Mouse (Mus musculus) neural tube, embryonic 11.5 days (tissue): ENCODE data around the gene Ccdc15. TPM values are rescaled to one million over a fixed set of nuclear protein-coding genes. Genes with fewer than 3 reads are reported as not detected.

Source experiments
- ATAC-seq: fragments of 200-750 bp; cut with Nextera tagmentation; 2 replicates; pipeline ENCODE4 v1.8.0; 2017; ENCODE audit warnings: moderate number of reproducible peaks, mild to moderate bottlenecking, moderate TSS enrichment, moderate library complexity; ENCODE audit not compliant: insufficient read depth, low FRiP score, low TSS enrichment
- DNase-seq: peaks from one replicate; pipeline ENCODE4 v3.0.0-alpha.2; 2015; ENCODE audit warnings: low spot score
- H3K27ac ChIP-seq: fragments of 300-500 bp; sonication (generic); 2 replicates; pipeline ENCODE4 v1.5.1; 2014; ENCODE audit warnings: low read depth, mild to moderate bottlenecking, low read length
- H3K27me3 ChIP-seq: fragments of 300-500 bp; sonication (generic); 2 replicates; pipeline ENCODE4 v1.6.1; 2014; ENCODE audit warnings: mild to moderate bottlenecking, low read length, mixed read lengths; ENCODE audit not compliant: control insufficient read depth, insufficient read depth
- H3K36me3 ChIP-seq: fragments of 300-500 bp; sonication (generic); 2 replicates; pipeline ENCODE4 v1.6.1; 2014; ENCODE audit warnings: mild to moderate bottlenecking, low read length, moderate library complexity, mixed read lengths; ENCODE audit not compliant: control insufficient read depth, insufficient read depth
- H3K4me1 ChIP-seq: fragments of 300-500 bp; sonication (generic); 2 replicates; pipeline ENCODE4 v1.6.1; 2014; ENCODE audit warnings: low read length, mixed read lengths; ENCODE audit not compliant: control insufficient read depth, insufficient read depth
- H3K4me2 ChIP-seq: fragments of 300-500 bp; sonication (generic); 2 replicates; pipeline ENCODE4 v1.6.1; 2014; ENCODE audit warnings: low read depth, mild to moderate bottlenecking, moderate library complexity
- H3K4me3 ChIP-seq: fragments of 300-500 bp; sonication (generic); 2 replicates; pipeline ENCODE4 v1.5.1; 2014; ENCODE audit warnings: low read depth, low read length
- H3K9ac ChIP-seq: fragments of 300-500 bp; sonication (generic); 2 replicates; pipeline ENCODE4 v1.6.1; 2014; ENCODE audit warnings: mild to moderate bottlenecking, low read length
- H3K9me3 ChIP-seq: fragments of 300-500 bp; sonication (generic); 2 replicates; pipeline ENCODE4 v1.6.1; 2016; ENCODE audit warnings: low read length; ENCODE audit not compliant: control insufficient read depth
- WGBS: fragments of 180-500 bp; shearing (Covaris S2); extraction: QIAGEN DNeasy Blood & Tissue Kit; methylation state at CpG from one replicate; pipeline ENCODE4 v1.1.7; 2014; 5-methylcytosine and 5-hydroxymethylcytosine counted together
- polyA plus RNA-seq: library from polyadenylated mRNA; unstranded; fragments of >200 nt; fragmentation: Nextera tagmentation; extraction: Ambion mirVana; gene quantifications from 2 replicates; pipeline ENCODE4 v1.2.1, GENCODE M21; 2014

Ccdc15 gene
- polyA plus RNA-seq, 1 experiment from 2014 or later: 7.7 TPM

GRCm38 (mm10) chr9:37359331-37360220, 11.3 kb upstream of the Ccdc15 start:
- H3K9ac ChIP-seq: no peak overlapping the region
- no peaks in the 10 kb centered on the region for H3K9me3 ChIP-seq
- H3K27ac ChIP-seq: peak overlapping the region; percentile 65
- no peak overlapping the region for H3K4me2 ChIP-seq
- H3K4me1 ChIP-seq: no peaks in the 10 kb centered on the region
- DNase-seq: peak; percentile 72
- WGBS: 37% methylated on average over 6 of the region's 6 CpGs
- H3K4me3 ChIP-seq: no peak overlapping the region
- ATAC-seq: peak; percentile 82
- no peaks in the 10 kb centered on the region for H3K36me3 ChIP-seq
- H3K27me3 ChIP-seq: no peaks in the 10 kb centered on the region

- H3K4me3 ChIP-seq: no peak overlapping the region
- peak; percentile 74 for ATAC-seq
- no peaks in the 10 kb centered on the region for H3K36me3 ChIP-seq
- no peak overlapping the region for H3K4me2 ChIP-seq
- peak; percentile 36 for DNase-seq
- H3K9ac ChIP-seq: no peak overlapping the region
- WGBS: 58% methylated on average over 7 of the region's 7 CpGs
- H3K9me3 ChIP-seq: no peaks in the 10 kb centered on the region
- peak overlapping the region; percentile 65; the same call in 1 of the 2 replicates for H3K27ac ChIP-seq
- H3K27me3 ChIP-seq: no peaks in the 10 kb centered on the region
- H3K4me1 ChIP-seq: no peaks in the 10 kb centered on the region
Measured at GRCm38 (mm10) chr9:37358713-37359330, 10.6 kb upstream of the Ccdc15 start.

DNA sequence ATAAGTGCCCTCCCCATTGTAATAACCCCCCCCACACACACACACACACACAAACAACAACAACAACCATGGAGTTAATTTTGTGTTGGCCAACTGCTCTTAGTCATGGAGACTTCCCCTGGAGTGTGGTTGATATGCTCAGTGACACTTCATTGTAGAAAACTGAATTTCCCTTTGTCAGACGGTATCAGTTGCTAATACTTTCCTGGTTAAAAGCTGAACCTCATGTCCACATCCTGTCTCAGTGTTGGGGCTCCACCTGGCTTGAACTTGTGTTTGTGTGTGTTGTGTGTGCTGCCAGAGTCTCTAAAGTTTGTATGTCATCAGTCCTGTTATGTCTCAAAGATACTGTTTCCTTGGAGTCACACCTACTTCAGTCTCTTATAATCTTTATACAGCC, 6.3 kb upstream of the Ccdc15 start:
- 70% methylated on average over 1 of the region's 1 CpGs for WGBS
- H3K9ac ChIP-seq: no peak overlapping the region
- no peak overlapping the region for H3K27ac ChIP-seq
- ATAC-seq (no peak), DNase-seq (no peak)
- no peaks in the 10 kb centered on the region for H3K4me1 ChIP-seq
- no peak overlapping the region for H3K4me3 ChIP-seq
- H3K27me3 ChIP-seq: no peaks in the 10 kb centered on the region
- no peak overlapping the region for H3K4me2 ChIP-seq
- no peaks in the 10 kb centered on the region for H3K36me3 ChIP-seq
- H3K9me3 ChIP-seq: no peaks in the 10 kb centered on the region

DNA sequence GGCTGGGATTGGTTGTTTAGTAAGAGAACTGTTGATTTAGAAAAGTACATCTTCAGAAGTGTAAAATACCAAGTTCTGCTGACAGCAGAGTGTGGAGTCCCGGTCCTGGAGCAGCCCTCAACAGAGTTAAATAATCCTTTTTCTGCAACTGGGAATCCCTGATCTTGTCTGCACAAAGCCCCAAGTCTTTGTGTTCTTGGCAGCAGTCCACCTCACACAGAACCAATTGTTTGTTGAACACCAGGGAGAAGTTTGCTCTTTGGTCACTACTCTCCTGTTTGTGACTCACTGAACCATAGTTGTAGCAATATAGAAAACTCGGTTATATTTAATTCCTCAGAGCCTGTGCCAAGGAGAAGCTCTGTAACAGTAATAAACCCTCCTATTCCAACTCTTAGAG, 3.0 kb upstream of the Ccdc15 start:
- H3K4me2 ChIP-seq: no peak overlapping the region
- H3K4me3 ChIP-seq: no peak overlapping the region
- H3K36me3 ChIP-seq: no peaks in the 10 kb centered on the region
- no peaks in the 10 kb centered on the region for H3K27me3 ChIP-seq
- ATAC-seq (no peak), DNase-seq (no peak)
- H3K4me1 ChIP-seq: peaks cover 6% of the 10 kb centered on the region; the same call in 1 of the 2 replicates
- no peak overlapping the region for H3K9ac ChIP-seq
- 65% methylated on average over 2 of the region's 2 CpGs for WGBS
- H3K27ac ChIP-seq: no peak overlapping the region
- no peaks in the 10 kb centered on the region for H3K9me3 ChIP-seq

GRCm38 (mm10) chr9:37349050-37349449, 818 bp upstream of the Ccdc15 start:
- no peak for ATAC-seq
- DNase-seq: no peak
- Histone ChIP-seq H3K9ac (peak overlapping the region; percentile 89), H3K27me3 (no peaks in the 10 kb centered on the region), H3K4me2 (peak overlapping the region; percentile 67), H3K27ac (no peak overlapping the region), H3K4me3 (peak overlapping the region; percentile 69), H3K36me3 (no peaks in the 10 kb centered on the region), H3K4me1 (peaks cover 6% of the 10 kb centered on the region; the same call in 1 of the 2 replicates), H3K9me3 (no peaks in the 10 kb centered on the region)
- 91% methylated on average over 3 of the region's 3 CpGs for WGBS

DNA sequence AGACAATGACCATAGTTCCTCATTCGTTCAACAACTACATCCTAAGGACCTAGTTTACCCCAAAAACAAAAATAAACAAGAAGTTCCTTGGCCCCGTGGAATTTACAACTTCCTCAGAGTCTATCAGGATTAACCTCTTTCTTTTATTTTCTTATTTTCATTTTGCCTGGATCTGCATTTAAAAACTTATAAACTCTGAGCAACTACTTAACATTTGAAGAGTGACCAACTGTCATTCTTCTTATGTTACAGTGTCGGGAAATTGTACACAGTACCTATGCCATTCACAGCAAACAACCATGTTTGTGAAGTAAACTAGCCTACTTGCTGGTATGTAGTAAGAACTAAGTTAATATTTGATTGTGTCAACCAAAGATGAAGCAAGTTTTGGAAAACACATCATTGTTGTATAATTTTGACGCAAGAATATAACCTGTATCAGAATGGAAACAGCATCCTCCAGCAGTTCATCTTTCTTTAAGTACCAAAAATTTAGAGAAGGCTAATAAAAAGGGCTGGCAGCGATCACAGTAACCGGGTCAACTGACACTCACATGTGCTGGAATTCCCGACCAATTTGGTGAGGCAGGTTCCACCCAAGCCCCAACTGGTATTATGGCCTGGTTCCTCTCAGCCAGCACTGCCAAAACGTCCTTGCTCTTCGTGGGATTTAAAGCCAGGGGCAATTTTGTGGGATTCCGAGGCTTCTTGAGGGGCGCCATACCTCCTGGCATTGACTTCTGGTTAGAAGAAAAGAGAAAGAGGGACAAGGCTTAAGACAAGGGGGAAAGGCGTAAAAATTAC, 846 bp downstream of the Ccdc15 start:
- peak; percentile 21 for ATAC-seq
- WGBS: 24% methylated on average over 12 of the region's 12 CpGs

GRCm38 (mm10) chr9:37345406-37345805, 2.8 kb downstream of the Ccdc15 start:
- Histone ChIP-seq H3K4me1 (peaks cover 6% of the 10 kb centered on the region; the same call in 1 of the 2 replicates), H3K36me3 (no peaks in the 10 kb centered on the region), H3K4me2 (no peak overlapping the region), H3K27ac (no peak overlapping the region), H3K9ac (no peak overlapping the region), H3K27me3 (no peaks in the 10 kb centered on the region), H3K9me3 (no peaks in the 10 kb centered on the region), H3K4me3 (no peak overlapping the region)
- WGBS: 84% methylated on average over 3 of the region's 3 CpGs
- no peak for DNase-seq
- no peak for ATAC-seq

More for the DNA sequence above, 846 bp downstream of the Ccdc15 start:
- Histone ChIP-seq H3K9me3 (no peaks in the 10 kb centered on the region), H3K9ac (peak overlapping the region; percentile 89), H3K27me3 (no peaks in the 10 kb centered on the region), H3K4me1 (peaks cover 6% of the 10 kb centered on the region; the same call in 1 of the 2 replicates), H3K27ac (peak overlapping the region; percentile 86; the same call in 1 of the 2 replicates), H3K4me3 (peak overlapping the region; percentile 69), H3K4me2 (peak overlapping the region; percentile 67), H3K36me3 (no peaks in the 10 kb centered on the region)
- DNase-seq: no peak

DNA sequence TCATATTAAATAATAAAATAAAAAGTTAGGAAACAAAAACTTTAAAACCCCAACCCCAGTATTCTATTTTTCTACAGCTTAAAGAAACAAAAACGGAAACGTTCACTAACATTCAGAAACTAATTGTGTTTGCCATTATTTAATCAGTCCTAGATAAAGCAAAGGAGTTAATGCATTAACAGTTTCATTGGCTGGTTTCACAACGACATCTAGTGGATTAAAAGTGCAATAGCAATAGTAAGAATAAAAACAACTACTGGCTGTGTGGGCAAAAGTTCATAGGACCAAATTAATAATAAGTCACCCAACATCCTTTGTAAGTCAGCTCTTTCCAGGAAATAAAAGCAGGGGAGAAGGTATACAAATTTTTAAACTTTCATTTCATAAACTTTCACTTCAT, 18.8 kb downstream of the Ccdc15 start:
- no peak overlapping the region for H3K9ac ChIP-seq
- no peaks in the 10 kb centered on the region for H3K27me3 ChIP-seq
- ATAC-seq: no peak
- H3K4me2 ChIP-seq: no peak overlapping the region
- no peak overlapping the region for H3K27ac ChIP-seq
- H3K4me1 ChIP-seq: no peaks in the 10 kb centered on the region
- no peak overlapping the region for H3K4me3 ChIP-seq
- DNase-seq: no peak
- H3K9me3 ChIP-seq: no peaks in the 10 kb centered on the region
- WGBS: 51% methylated on average over 3 of the region's 3 CpGs
- H3K36me3 ChIP-seq: no peaks in the 10 kb centered on the region
